8 mouse cellular contexts compared by ENCODE assay signal in the genomic region with DNA sequence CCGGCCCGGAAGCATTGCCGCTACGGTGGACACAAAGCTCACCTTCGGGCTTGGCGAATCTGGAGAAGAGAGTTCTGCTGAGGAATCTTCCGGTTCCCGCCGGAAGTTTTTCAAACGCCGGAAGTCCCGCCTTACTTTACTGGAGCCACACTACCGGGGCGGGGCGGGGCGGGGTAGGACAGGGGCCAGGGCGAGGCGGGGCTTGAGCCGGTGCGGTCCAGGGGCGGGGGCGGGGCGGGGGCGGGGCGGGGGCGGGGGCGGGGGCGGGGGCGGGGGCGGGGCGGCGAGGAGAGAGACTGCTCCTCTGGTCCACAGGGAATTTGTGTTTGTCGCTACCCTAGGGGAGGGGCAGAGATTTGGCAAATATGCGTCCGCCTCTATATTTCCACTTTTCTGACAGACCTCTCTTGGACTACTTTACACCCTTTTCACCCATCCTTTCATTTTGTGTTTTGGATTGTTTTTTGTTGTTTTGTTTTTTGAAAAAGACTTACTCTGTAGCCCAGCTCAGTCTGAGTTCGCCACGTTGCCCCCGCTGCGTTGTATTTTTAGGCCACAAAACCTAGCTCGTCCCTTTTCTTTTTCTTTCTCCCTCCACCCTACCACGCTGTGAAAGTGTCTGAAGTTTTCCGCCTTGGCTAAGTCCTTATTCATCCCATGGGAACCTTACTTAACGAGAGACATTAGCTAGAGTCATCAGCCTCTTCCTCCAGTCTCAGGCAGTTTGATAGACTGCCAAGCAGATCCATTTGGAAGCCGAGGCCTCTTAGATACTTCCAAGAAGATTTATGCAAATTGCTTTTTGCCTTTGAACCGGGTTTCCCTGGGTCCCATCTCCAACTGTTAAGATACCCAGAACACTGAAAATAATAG. TPM values are rescaled to one million over a fixed set of nuclear protein-coding genes. Genes with fewer than 3 reads are reported as not detected.
DNase-seq lines count a peak whose midpoint lies in the region; ATAC-seq and TF ChIP-seq lines count a peak whose summit lies in the region.

A gene (minus strand): TSS at position 97 of the 873 bp plus-strand sequence.

- H3K36me3 ChIP-seq in hindbrain, embryonic 16.5 days (ENCODE audit: control insufficient read depth, insufficient read depth, low read length), result no peaks in the 10 kb centered on the region

- peak within 1 kb of the TSS; percentile 60 for H3K4me3 ChIP-seq in hindbrain, embryonic 16.5 days (ENCODE audit: low read length)
- H3K4me3 ChIP-seq in left cerebral cortex, adult 2 months, result peak within 1 kb of the TSS; percentile 72

- DNase-seq in ZHBTc4 (ENCODE audit: low read depth, low spot score), result peak; percentile 98
- DNase-seq in cerebellum, postnatal 36 days, result peak; percentile 94 to 96
- DNase-seq in gastrocnemius, adult 18-20 months (ENCODE audit: low spot score), result peak; percentile 93
- DNase-seq in left cerebral cortex, adult 2 months (ENCODE audit: extremely low spot score in 1 of 2, low spot score in 2 of 2), result peak; percentile 88 to 89
- peak; percentile 94 for DNase-seq in right cerebral cortex, adult 2 months (ENCODE audit: low spot score in 2 of 2)
- peak; percentile 71 for DNase-seq in urinary bladder, postnatal 10 days (ENCODE audit: low spot score)

- H3K27ac ChIP-seq in hindbrain, embryonic 16.5 days (ENCODE audit: low read depth, low read length), result peak within 1 kb of the TSS; percentile 66
- H3K27ac ChIP-seq in left cerebral cortex, adult 2 months, result peak within 1 kb of the TSS; percentile 85

- 1% methylated on average over 25 of the region's 45 CpGs for WGBS in hindbrain, embryonic 16.5 days

- peak within 1 kb of the TSS; percentile 93 for H3K4me2 ChIP-seq in hindbrain, embryonic 16.5 days (ENCODE audit: low read length)

- intact Hi-C loops in left cerebral cortex, adult 2 months (cut with DNase I), result no loop called here

- H3K27me3 ChIP-seq in hindbrain, embryonic 16.5 days (replicated peaks; ENCODE audit: control insufficient read depth, insufficient read depth, low read length), result no peaks in the 10 kb centered on the region

- no peak for TF ChIP-seq CTCF in left cerebral cortex, adult 2 months (IDR thresholded peaks at IDR 0.05)

- H3K9ac ChIP-seq in hindbrain, embryonic 16.5 days (ENCODE audit: low read depth, low read length), result peak within 1 kb of the TSS; percentile 63

- no peaks in the 10 kb centered on the region for H3K9me3 ChIP-seq in hindbrain, embryonic 16.5 days (ENCODE audit: control insufficient read depth, low read length)

- H3K4me1 ChIP-seq in hindbrain, embryonic 16.5 days (ENCODE audit: control insufficient read depth, insufficient read depth, low read depth, low read length), result peaks cover 13% of the 10 kb centered on the region

- ATAC-seq in hindbrain, embryonic 16.5 days, result peak; percentile 95
- peak; percentile 94 for ATAC-seq in megakaryocyte, adult 5-6 weeks (ENCODE audit: poor library complexity, severe bottlenecking)

RNA-seq across cellular contexts. Expression of the gene that starts here (rescaled TPM):
- 1 to 10 TPM; 5.5 to 5.9 TPM for total RNA-seq in gastrocnemius, adult 18-20 months (2021)
- 13.3 and 13.7 TPM in 2 replicates for polyA plus RNA-seq in hindbrain, embryonic 16.5 days (2015; fragmentation: Nextera tagmentation; extraction: Ambion mirVana)
- 10 to 100 TPM; 12.7 to 16.5 TPM for total RNA-seq in left cerebral cortex, adult 2 months (2021)
- 15.8 and 17.2 TPM in 2 replicates for total RNA-seq in megakaryocyte, adult 5-6 weeks (2015)
- 19.5 and 24.9 TPM in 2 replicates for total RNA-seq in megakaryocyte, adult 5-6 weeks (2017)

Comparison
In these comparisons a context has a peak if more than half of its experiments do, and no peak if none do; other contexts are left out.
1. Peak in every context shown above with its lines: DNase-seq, ATAC-seq, H3K4me3 ChIP-seq and H3K27ac ChIP-seq.